In genomic region chr10:59019302-59019973, GRCm38 (mm10) we compare ENCODE assay signal across 27 mouse cellular contexts.
A peak's percentile ranks its signal among the peaks of the same experiment; 100 is the strongest.
DNase-seq lines count a peak whose midpoint lies in the region; ATAC-seq and TF ChIP-seq lines count a peak whose summit lies in the region.
"Had no signal": no experiment of that assay in that cellular context is flagged by ENCODE, and none has a peak within 500 bp of the region (broad histone marks: within the 10 kb centered on the region; RNA-seq: fewer than 3 reads in every experiment).

No protein-coding gene starts in this region.

- H3K9me3 ChIP-seq in lung, postnatal 0 days (ENCODE audit: low read length) = no peaks in the 10 kb centered on the region
- no peaks in the 10 kb centered on the region for H3K9me3 ChIP-seq in stomach, postnatal 0 days (ENCODE audit: control insufficient read depth, low read length)
- H3K9me3 ChIP-seq: embryonic facial prominence, embryonic 13.5 days; heart, embryonic 10.5 days; heart, embryonic 15.5 days; limb, embryonic 13.5 days; midbrain, embryonic 15.5 days had no signal

- no peak for ATAC-seq in lung, postnatal 0 days
- no peak for ATAC-seq in stomach, postnatal 0 days (ENCODE audit: low FRiP score, low TSS enrichment)
- ATAC-seq: activated CD4-positive, CD25-positive, alpha-beta regulatory T cell, adult 4 months; intestine, postnatal 0 days; midbrain, embryonic 15.5 days had no signal

- H3K4me2 ChIP-seq in lung, postnatal 0 days (replicated peaks; ENCODE audit: low read depth, low read length) = no peak overlapping the region
- no peak overlapping the region for H3K4me2 ChIP-seq in stomach, postnatal 0 days (replicated peaks; ENCODE audit: low read depth)
- H3K4me2 ChIP-seq: embryonic facial prominence, embryonic 13.5 days; heart, embryonic 15.5 days; hindbrain, embryonic 13.5 days; limb, embryonic 13.5 days; liver, embryonic 11.5 days; midbrain, embryonic 15.5 days; neural tube, embryonic 12.5 days had no signal

- TF ChIP-seq CTCF in gastrocnemius, adult 2 months (IDR thresholded peaks at IDR 0.05) = peak; percentile 15; the same call in 1 of the 2 replicates
- peak; percentile 28; the same call in 1 of the 2 replicates for TF ChIP-seq CTCF in lung, postnatal 0 days (IDR thresholded peaks at IDR 0.05)
- no peak for TF ChIP-seq CTCF in brain, embryonic 14.5 days (IDR thresholded peaks at IDR 0.05; ENCODE audit: borderline replicate concordance, extremely low read depth, insufficient read depth, insufficient read length)
- peak; percentile 31 for TF ChIP-seq CTCF in stomach, postnatal 0 days (IDR thresholded peaks at IDR 0.05; ENCODE audit: low read depth)

- H3K4me1 ChIP-seq in lung, postnatal 0 days (ENCODE audit: insufficient read depth, low read depth, low read length) = no peaks in the 10 kb centered on the region
- no peaks in the 10 kb centered on the region for H3K4me1 ChIP-seq in stomach, postnatal 0 days (replicated peaks; ENCODE audit: control insufficient read depth, insufficient read depth)
- H3K4me1 ChIP-seq: embryonic facial prominence, embryonic 13.5 days; heart, embryonic 10.5 days; heart, embryonic 15.5 days; hindbrain, embryonic 13.5 days; limb, embryonic 13.5 days; midbrain, embryonic 15.5 days; neural tube, embryonic 12.5 days had no signal

- H3K27me3 ChIP-seq in lung, postnatal 0 days (replicated peaks; ENCODE audit: insufficient read depth, low read length) = no peaks in the 10 kb centered on the region
- H3K27me3 ChIP-seq in stomach, postnatal 0 days (ENCODE audit: control insufficient read depth, insufficient read depth, low read length) = no peaks in the 10 kb centered on the region
- H3K27me3 ChIP-seq: embryonic facial prominence, embryonic 13.5 days; heart, embryonic 15.5 days; hindbrain, embryonic 13.5 days; limb, embryonic 13.5 days; midbrain, embryonic 15.5 days; neural tube, embryonic 12.5 days had no signal

- TF ChIP-seq EP300 in lung, postnatal 0 days (IDR thresholded peaks at IDR 0.05) = no peak
- TF ChIP-seq EP300 in stomach, postnatal 0 days (optimal IDR thresholded peaks at IDR 0.05) = no peak

- 60% methylated on average over 3 of the region's 3 CpGs for WGBS in lung, postnatal 0 days
- 64% methylated on average over 3 of the region's 3 CpGs for WGBS in stomach, postnatal 0 days

- DNase-seq in gastrocnemius, adult 2 months = no peak
- no peak for DNase-seq in gastrocnemius, postnatal 25 days
- DNase-seq in lung, postnatal 0 days (ENCODE audit: low spot score) = no peak
- no peak for DNase-seq in lung, postnatal 14 days
- DNase-seq in brain, embryonic 14.5 days (ENCODE audit: low read depth) = peak; percentile 64
- DNase-seq in stomach, postnatal 0 days (ENCODE audit: low spot score) = no peak
- DNase-seq in thymus, postnatal 14 days = no peak
- DNase-seq: adrenal gland, adult 8-10 months; B cell, adult 2 months; cerebellum, adult 11 months; cerebellum, adult 9-11 months; gastrocnemius, postnatal 14 days; heart, adult 11 months; heart, postnatal 36 days; kidney, adult 9 months; kidney, postnatal 25 days; thymus, postnatal 36 days had no signal

- H3K27ac ChIP-seq in gastrocnemius, adult 2 months = no peak overlapping the region
- H3K27ac ChIP-seq in lung, postnatal 0 days (ENCODE audit: low read length) = no peak overlapping the region
- H3K27ac ChIP-seq in stomach, postnatal 0 days (replicated peaks) = no peak overlapping the region
- H3K27ac ChIP-seq: embryonic facial prominence, embryonic 13.5 days; heart, embryonic 10.5 days; heart, embryonic 15.5 days; hindbrain, embryonic 13.5 days; limb, embryonic 13.5 days; midbrain, embryonic 15.5 days; neural tube, embryonic 12.5 days had no signal

- no peaks in the 10 kb centered on the region for H3K36me3 ChIP-seq in lung, postnatal 0 days (ENCODE audit: insufficient read depth, low read length)
- no peaks in the 10 kb centered on the region for H3K36me3 ChIP-seq in stomach, postnatal 0 days (ENCODE audit: control insufficient read depth, insufficient read depth, low read length)
- H3K36me3 ChIP-seq: embryonic facial prominence, embryonic 13.5 days; heart, embryonic 10.5 days; heart, embryonic 15.5 days; hindbrain, embryonic 13.5 days; limb, embryonic 13.5 days; midbrain, embryonic 15.5 days; neural tube, embryonic 12.5 days had no signal

- intact Hi-C loops in gastrocnemius, adult 2 months (cut with DNase I) = no loop called here

- TF ChIP-seq POLR2A in brain, embryonic 14.5 days (IDR thresholded peaks at IDR 0.05; ENCODE audit: borderline replicate concordance, extremely low read depth, insufficient read depth, insufficient read length, poor library complexity, severe bottlenecking) = no peak

- H3K4me3 ChIP-seq in gastrocnemius, adult 2 months = no peak overlapping the region
- no peak overlapping the region for H3K4me3 ChIP-seq in lung, postnatal 0 days (ENCODE audit: low read depth, low read length)
- no peak overlapping the region for H3K4me3 ChIP-seq in stomach, postnatal 0 days (ENCODE audit: low read depth, low read length)
- H3K4me3 ChIP-seq: embryonic facial prominence, embryonic 13.5 days; heart, embryonic 10.5 days; heart, embryonic 15.5 days; hindbrain, embryonic 13.5 days; limb, embryonic 13.5 days; midbrain, embryonic 15.5 days; neural tube, embryonic 12.5 days had no signal

- no peak overlapping the region for H3K9ac ChIP-seq in lung, postnatal 0 days (replicated peaks; ENCODE audit: low read depth)
- no peak overlapping the region for H3K9ac ChIP-seq in stomach, postnatal 0 days (ENCODE audit: low read length)
- H3K9ac ChIP-seq: embryonic facial prominence, embryonic 13.5 days; heart, embryonic 15.5 days; hindbrain, embryonic 13.5 days; limb, embryonic 13.5 days; midbrain, embryonic 15.5 days; neural tube, embryonic 12.5 days had no signal
